17 mouse cellular contexts compared by ENCODE assay signal in the genomic region with DNA sequence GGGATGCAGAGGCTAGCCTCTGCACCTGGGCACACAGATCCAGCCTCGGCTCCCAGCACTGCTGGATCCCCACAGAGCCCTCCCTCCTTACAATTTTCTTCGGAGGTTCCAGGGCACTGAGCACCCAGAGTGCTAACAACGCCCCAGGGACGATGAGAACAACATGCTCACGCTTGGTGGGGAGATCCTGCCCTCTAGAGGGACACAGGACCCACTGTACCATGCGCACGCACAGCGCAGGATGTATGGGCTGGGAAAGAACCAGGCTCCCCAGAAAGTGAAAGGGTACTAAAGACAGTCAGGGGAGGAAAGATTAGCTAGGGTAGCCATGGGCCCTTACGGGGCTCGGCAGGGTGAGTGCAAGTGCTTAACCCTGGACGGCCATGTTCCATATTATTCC. TPM values are rescaled to one million over a fixed set of nuclear protein-coding genes. Genes with fewer than 3 reads are reported as not detected.
DNase-seq lines count a peak whose midpoint lies in the region; ATAC-seq and TF ChIP-seq lines count a peak whose summit lies in the region.
"Had no signal": no experiment of that assay in that cellular context is flagged by ENCODE, and none has a peak within 500 bp of the region (broad histone marks: within the 10 kb centered on the region; RNA-seq: fewer than 3 reads in every experiment).

No protein-coding gene starts in this region.

- peak; percentile 54 for DNase-seq in hindbrain, postnatal 0 days (ENCODE audit: low spot score)
- DNase-seq in hindbrain, embryonic 14.5 days (ENCODE audit: low spot score), result no peak
- no peak for DNase-seq in CH12.LX (ENCODE audit: extremely low read depth)
- no peak for DNase-seq in MEL (ENCODE audit: low read depth, low spot score)
- DNase-seq in left cerebral cortex, postnatal 25 days (ENCODE audit: low spot score in 2 of 2), result no peak
- DNase-seq in spleen, adult 18-20 months, result no peak
- DNase-seq in frontal cortex, postnatal 36 days (ENCODE audit: low spot score in 2 of 2), result no peak
- DNase-seq: heart, adult 11 months; heart, postnatal 36 days; kidney, adult 8-10 months; thymus, adult 2 months had no signal

- TF ChIP-seq EP300 in CH12.LX (IDR thresholded peaks at IDR 0.05; ENCODE audit: low read length) (no peak), MEL (IDR thresholded peaks at IDR 0.05; ENCODE audit: low read depth in 1 of 2, low read length in 2 of 2) (no peak)

- ATAC-seq in hindbrain, postnatal 0 days, result no peak
- ATAC-seq in hindbrain, embryonic 14.5 days (ENCODE audit: low FRiP score), result no peak

- peak; percentile 49 for TF ChIP-seq CTCF in hindbrain, postnatal 0 days (IDR thresholded peaks at IDR 0.05; ENCODE audit: low read depth)
- TF ChIP-seq CTCF in CH12.LX (conservative IDR thresholded peaks at IDR 0.05 in 1 of 2, IDR thresholded peaks at IDR 0.05 in 1 of 2; ENCODE audit: low read depth in 2 of 2, low read length in 2 of 2), result peak in 1 of 2 experiments; percentile 39; a peak in 2 of 4 replicates
- TF ChIP-seq CTCF in MEL (IDR thresholded peaks at IDR 0.05 in 2 of 3, conservative IDR thresholded peaks at IDR 0.05 in 1 of 3; ENCODE audit: control insufficient read depth in 1 of 3, insufficient read depth in 1 of 3, low read depth in 2 of 3, low read length in 3 of 3, poor library complexity in 1 of 3, severe bottlenecking in 1 of 3), result peak in 2 of 3 experiments; percentile 11; a peak in 1 of 6 replicates
- TF ChIP-seq CTCF in embryonic fibroblast, embryonic 13.5 days (IDR thresholded peaks at IDR 0.05; ENCODE audit: borderline replicate concordance, insufficient read depth, low read length), result peak; percentile 88; the same call in 1 of the 2 replicates

- in situ Hi-C loops in CH12.LX (cut with MboI; ENCODE audit: low pct_ligation_motif_present, low pct_unique_long_range_greater_than_20kb, low sequenced_read_pairs), result no loop called here

- H3K79me2 ChIP-seq in CH12.LX (replicated peaks; ENCODE audit: control insufficient read depth, extremely low read depth, insufficient read depth, poor library complexity, severe bottlenecking) (no peaks in the 10 kb centered on the region), MEL (ENCODE audit: control insufficient read depth, insufficient read depth, low read length, poor library complexity) (no peaks in the 10 kb centered on the region)

- peaks cover 9% of the 10 kb centered on the region for H3K4me1 ChIP-seq in hindbrain, postnatal 0 days (ENCODE audit: insufficient read depth, low read length)
- H3K4me1 ChIP-seq in hindbrain, embryonic 14.5 days (replicated peaks; ENCODE audit: control insufficient read depth, insufficient read depth, low read length), result peaks cover 9% of the 10 kb centered on the region; the same call in 1 of the 2 replicates
- H3K4me1 ChIP-seq in CH12.LX (ENCODE audit: control insufficient read depth in 1 of 2, insufficient read depth in 2 of 2) (no peaks in the 10 kb centered on the region), MEL (ENCODE audit: control insufficient read depth in 1 of 2, insufficient read depth in 2 of 2, low read length in 2 of 2) (peaks cover 6 to 23% of the 10 kb centered on the region in 2 experiments)
- 0 out of 2 replicates have a peak, but pooled peaks cover 5% of the 10 kb centered on the region for H3K4me1 ChIP-seq in embryonic fibroblast, embryonic 13.5 days (ENCODE audit: control insufficient read depth, insufficient read depth, low read length)

- intact Hi-C loops in left cerebral cortex, postnatal 25 days (cut with DNase I), result no loop called here

- TF ChIP-seq POLR2A in CH12.LX (IDR thresholded peaks at IDR 0.05; ENCODE audit: low read depth, low read length) (no peak), MEL (IDR thresholded peaks at IDR 0.05; ENCODE audit: control insufficient read depth in 1 of 2, insufficient read depth in 1 of 2, low read depth in 1 of 2, low read length in 2 of 2, poor library complexity in 1 of 2) (no peak)
- TF ChIP-seq POLR2A in embryonic fibroblast, embryonic 13.5 days (IDR thresholded peaks at IDR 0.05; ENCODE audit: low read depth, low read length), result no peak

- WGBS in hindbrain, postnatal 0 days, result 12% methylated on average over 11 of the region's 11 CpGs
- 16% methylated on average over 11 of the region's 11 CpGs for WGBS in hindbrain, embryonic 14.5 days

- H3K27ac ChIP-seq in hindbrain, postnatal 0 days, result no peak overlapping the region
- H3K27ac ChIP-seq in hindbrain, embryonic 14.5 days, result no peak overlapping the region
- no peak overlapping the region for H3K27ac ChIP-seq in CH12.LX (ENCODE audit: insufficient read depth, low read depth)
- H3K27ac ChIP-seq in MEL (ENCODE audit: control insufficient read depth, low read depth, low read length), result no peak overlapping the region
- H3K27ac ChIP-seq in embryonic fibroblast, embryonic 13.5 days (ENCODE audit: insufficient read depth, low read length), result no peak overlapping the region
- H3K27ac ChIP-seq: embryonic facial prominence, embryonic 12.5 days; limb, embryonic 12.5 days; macrophage had no signal

- H3K9me3 ChIP-seq in hindbrain, postnatal 0 days (ENCODE audit: low read length), result no peaks in the 10 kb centered on the region
- H3K9me3 ChIP-seq in hindbrain, embryonic 14.5 days (ENCODE audit: control insufficient read depth, low read length), result no peaks in the 10 kb centered on the region
- H3K9me3 ChIP-seq in CH12.LX (replicated peaks; ENCODE audit: low read length), result peaks cover 4% of the 10 kb centered on the region
- H3K9me3 ChIP-seq in MEL (replicated peaks; ENCODE audit: insufficient read depth, low read length), result no peaks in the 10 kb centered on the region
- H3K9me3 ChIP-seq: embryonic facial prominence, embryonic 12.5 days; limb, embryonic 12.5 days had no signal

- no peaks in the 10 kb centered on the region for H3K36me3 ChIP-seq in hindbrain, postnatal 0 days (ENCODE audit: insufficient read depth, low read length)
- no peaks in the 10 kb centered on the region for H3K36me3 ChIP-seq in hindbrain, embryonic 14.5 days (replicated peaks; ENCODE audit: control insufficient read depth, insufficient read depth)
- H3K36me3 ChIP-seq in CH12.LX (replicated peaks in 1 of 2; ENCODE audit: control insufficient read depth in 1 of 2, insufficient read depth in 1 of 2, low read length in 1 of 2), result no peaks in the 10 kb centered on the region
- H3K36me3 ChIP-seq in MEL (ENCODE audit: control insufficient read depth in 1 of 2, insufficient read depth in 2 of 2, low read length in 2 of 2), result peaks cover 0 to 11% of the 10 kb centered on the region in 2 experiments; a peak in 2 of 4 replicates
- H3K36me3 ChIP-seq: embryonic facial prominence, embryonic 12.5 days; limb, embryonic 12.5 days had no signal

- peaks cover 14% of the 10 kb centered on the region; the same call in 1 of the 2 replicates for H3K27me3 ChIP-seq in hindbrain, postnatal 0 days (ENCODE audit: insufficient read depth, low read length)
- peaks cover 32% of the 10 kb centered on the region for H3K27me3 ChIP-seq in hindbrain, embryonic 14.5 days (ENCODE audit: control insufficient read depth, insufficient read depth, low read length)
- H3K27me3 ChIP-seq in CH12.LX (replicated peaks) (peaks cover 4% of the 10 kb centered on the region), MEL (ENCODE audit: control insufficient read depth in 1 of 2, insufficient read depth in 2 of 2, low read length in 2 of 2) (no peaks in the 10 kb centered on the region)

- no peak overlapping the region for H3K4me3 ChIP-seq in hindbrain, postnatal 0 days (ENCODE audit: low read length)
- H3K4me3 ChIP-seq in hindbrain, embryonic 14.5 days (replicated peaks; ENCODE audit: low read length), result no peak overlapping the region
- no peak overlapping the region for H3K4me3 ChIP-seq in CH12.LX (replicated peaks in 1 of 3; ENCODE audit: low read depth in 2 of 3, low read length in 2 of 3, poor library complexity in 1 of 3)
- no peak overlapping the region for H3K4me3 ChIP-seq in MEL (ENCODE audit: control insufficient read depth in 1 of 2, insufficient read depth in 1 of 2, low read depth in 2 of 2, low read length in 2 of 2)
- no peak overlapping the region for H3K4me3 ChIP-seq in embryonic fibroblast, embryonic 13.5 days (ENCODE audit: insufficient read depth, low read length)
- H3K4me3 ChIP-seq: embryonic facial prominence, embryonic 12.5 days; limb, embryonic 12.5 days; myocyte had no signal

- dilution Hi-C loops in CH12.LX (cut with MboI; ENCODE audit: extremely low pct_ligation_motif_present, extremely low pct_unique_long_range_greater_than_20kb, low sequenced_read_pairs), result no loop called here

- TF ChIP-seq RAD21 in CH12.LX (IDR thresholded peaks at IDR 0.05; ENCODE audit: low read depth, low read length) (peak; percentile 13), MEL (IDR thresholded peaks at IDR 0.05; ENCODE audit: low read depth, low read length) (peak; percentile 4)

- H3K9ac ChIP-seq in hindbrain, postnatal 0 days (replicated peaks; ENCODE audit: low read length), result no peak overlapping the region
- no peak overlapping the region for H3K9ac ChIP-seq in hindbrain, embryonic 14.5 days
- H3K9ac ChIP-seq in CH12.LX (ENCODE audit: insufficient read depth, low read depth), result no peak overlapping the region
- H3K9ac ChIP-seq in MEL (ENCODE audit: control insufficient read depth, low read depth, low read length, poor library complexity, severe bottlenecking), result no peak overlapping the region
- H3K9ac ChIP-seq: embryonic facial prominence, embryonic 12.5 days; limb, embryonic 12.5 days had no signal

- H3K4me2 ChIP-seq in hindbrain, postnatal 0 days (ENCODE audit: low read depth, low read length), result no peak overlapping the region
- H3K4me2 ChIP-seq in hindbrain, embryonic 14.5 days (replicated peaks), result no peak overlapping the region
- H3K4me2 ChIP-seq in CH12.LX (ENCODE audit: insufficient read depth, low read depth, poor library complexity, severe bottlenecking), result no peak overlapping the region
- H3K4me2 ChIP-seq: embryonic facial prominence, embryonic 12.5 days; limb, embryonic 12.5 days had no signal

RNA-seq across cellular contexts. Expression of a gene that starts 1.1 kb away (rescaled TPM):
- total RNA-seq in hindbrain, postnatal 0 days (2014; rRNA removed), result 6.1 and 9.1 TPM in 2 replicates
- polyA plus RNA-seq in hindbrain, postnatal 0 days (2015; fragmentation: Nextera tagmentation; extraction: Ambion mirVana), result 6.3 and 6.4 TPM in 2 replicates
- 6.0 and 6.1 TPM in 2 replicates for polyA plus RNA-seq in hindbrain, embryonic 14.5 days (2014; fragmentation: Nextera tagmentation; extraction: Ambion mirVana)
- total RNA-seq in CH12.LX (2012; rRNA removed), result 0.08 TPM in 1 of 2 replicates, not detected in the other
- total RNA-seq in CH12.LX (2014; rRNA removed), result not detected in 2 replicates
- polyA plus RNA-seq in CH12.LX (2012; ENCODE audit: insufficient read length, low read depth), result not detected in 2 replicates
- total RNA-seq in MEL (2012; rRNA removed), result not detected in 2 replicates
- under 1 TPM in 1 of 2 experiments, not detected in 1; 0.06 TPM for polyA plus RNA-seq in MEL (2012; ENCODE audit: insufficient read depth in 1 of 2, insufficient read length in 2 of 2, low read depth in 1 of 2, low replicate concordance in 2 of 2, missing spikeins in 1 of 2)
- polyA plus RNA-seq in embryonic fibroblast, embryonic 13.5 days (2011; ENCODE audit: insufficient read length, low read depth, missing spikeins), result not detected in 2 replicates
- total RNA-seq in left cerebral cortex, postnatal 25 days (2021), result 1 to 10 TPM; 4.7 to 5.4 TPM
- total RNA-seq: heart, postnatal 36 days had no signal
- polyA plus RNA-seq: macrophage; spleen, adult 2 months; thymus, adult 2 months had no signal

RNA-seq across cellular contexts. Expression of a gene that starts 6.4 kb away (rescaled TPM):
- 3.3 and 7.0 TPM in 2 replicates for total RNA-seq in hindbrain, postnatal 0 days (2014; rRNA removed)
- polyA plus RNA-seq in hindbrain, postnatal 0 days (2015; fragmentation: Nextera tagmentation; extraction: Ambion mirVana), result 1.9 TPM in 2 replicates
- polyA plus RNA-seq in hindbrain, embryonic 14.5 days (2014; fragmentation: Nextera tagmentation; extraction: Ambion mirVana), result 2.5 and 3.4 TPM in 2 replicates
- 1.6 and 1.9 TPM in 2 replicates for total RNA-seq in CH12.LX (2012; rRNA removed)
- 1.5 TPM in 2 replicates for total RNA-seq in CH12.LX (2014; rRNA removed)
- polyA plus RNA-seq in CH12.LX (2012; ENCODE audit: insufficient read length, low read depth), result 2.5 and 3.9 TPM in 2 replicates
- 2.0 and 2.4 TPM in 2 replicates for total RNA-seq in MEL (2012; rRNA removed)
- 1 to 10 TPM in 1 of 2 experiments, not detected in 1; 3.6 TPM for polyA plus RNA-seq in MEL (2012; ENCODE audit: insufficient read depth in 1 of 2, insufficient read length in 2 of 2, low read depth in 1 of 2, low replicate concordance in 2 of 2, missing spikeins in 1 of 2)
- 0.90 and 1.4 TPM in 2 replicates for polyA plus RNA-seq in embryonic fibroblast, embryonic 13.5 days (2011; ENCODE audit: insufficient read length, low read depth, missing spikeins)
- 10 to 100 TPM; 12.3 to 13.8 TPM for total RNA-seq in left cerebral cortex, postnatal 25 days (2021)

RNA-seq across cellular contexts. Expression of a gene that starts 34.7 kb away (rescaled TPM):
- total RNA-seq in hindbrain, postnatal 0 days (2014; rRNA removed), result 15.5 and 15.6 TPM in 2 replicates
- polyA plus RNA-seq in hindbrain, postnatal 0 days (2015; fragmentation: Nextera tagmentation; extraction: Ambion mirVana), result 2.0 and 2.3 TPM in 2 replicates
- polyA plus RNA-seq in hindbrain, embryonic 14.5 days (2014; fragmentation: Nextera tagmentation; extraction: Ambion mirVana), result 2.9 and 3.4 TPM in 2 replicates
- not detected in 2 replicates for total RNA-seq in CH12.LX (2012; rRNA removed)
- not detected in 2 replicates for total RNA-seq in CH12.LX (2014; rRNA removed)
- not detected in 2 replicates for polyA plus RNA-seq in CH12.LX (2012; ENCODE audit: insufficient read length, low read depth)
- total RNA-seq in MEL (2012; rRNA removed), result 0.62 TPM in 2 replicates
- polyA plus RNA-seq in MEL (2012; ENCODE audit: insufficient read depth in 1 of 2, insufficient read length in 2 of 2, low read depth in 1 of 2, low replicate concordance in 2 of 2, missing spikeins in 1 of 2), result 1 to 10 TPM in 1 of 2 experiments, not detected in 1; 1.2 TPM
- 46.1 and 46.5 TPM in 2 replicates for polyA plus RNA-seq in embryonic fibroblast, embryonic 13.5 days (2011; ENCODE audit: insufficient read length, low read depth, missing spikeins)
- 1 to 10 TPM; 2.9 to 3.2 TPM for total RNA-seq in left cerebral cortex, postnatal 25 days (2021)

RNA-seq across cellular contexts. Expression of a gene that starts 59.7 kb away (rescaled TPM):
- 0.42 and 1.3 TPM in 2 replicates for total RNA-seq in hindbrain, postnatal 0 days (2014; rRNA removed)
- 0.11 and 0.20 TPM in 2 replicates for polyA plus RNA-seq in hindbrain, postnatal 0 days (2015; fragmentation: Nextera tagmentation; extraction: Ambion mirVana)
- polyA plus RNA-seq in hindbrain, embryonic 14.5 days (2014; fragmentation: Nextera tagmentation; extraction: Ambion mirVana), result 0.29 and 0.48 TPM in 2 replicates
- 0.21 and 0.42 TPM in 2 replicates for total RNA-seq in CH12.LX (2012; rRNA removed)
- 0.16 and 0.18 TPM in 2 replicates for total RNA-seq in CH12.LX (2014; rRNA removed)
- 0.68 and 0.91 TPM in 2 replicates for polyA plus RNA-seq in CH12.LX (2012; ENCODE audit: insufficient read length, low read depth)
- total RNA-seq in MEL (2012; rRNA removed), result 0.16 and 0.35 TPM in 2 replicates
- under 1 TPM in 1 of 2 experiments, not detected in 1; 0.53 TPM for polyA plus RNA-seq in MEL (2012; ENCODE audit: insufficient read depth in 1 of 2, insufficient read length in 2 of 2, low read depth in 1 of 2, low replicate concordance in 2 of 2, missing spikeins in 1 of 2)
- 0.26 TPM in 1 of 2 replicates, not detected in the other for polyA plus RNA-seq in embryonic fibroblast, embryonic 13.5 days (2011; ENCODE audit: insufficient read length, low read depth, missing spikeins)
- total RNA-seq in left cerebral cortex, postnatal 25 days (2021), result 1 to 10 TPM; 1.9 to 2.9 TPM
- polyA plus RNA-seq: macrophage had no signal

Comparison
In these comparisons a context has a peak if more than half of its experiments do, and no peak if none do; other contexts are left out.
1. RNA of a gene that starts 34.7 kb away (polyA plus RNA-seq): 46.1 to 46.5 TPM in embryonic fibroblast, embryonic 13.5 days; 2.9 to 3.4 TPM in hindbrain, embryonic 14.5 days, 2.0 to 2.3 TPM in hindbrain, postnatal 0 days, 1.2 TPM in MEL and not detected in CH12.LX; every median in the first group is over 10 times any median in the second.